Mouse (Mus musculus): ENCODE results near the gene Numbl. TPM values are rescaled to one million over a fixed set of nuclear protein-coding genes. Genes with fewer than 3 reads are reported as not detected.

Numbl gene
- polyA plus RNA-seq, 1 experiment from 2014 or later = 15.8 TPM

GRCm38 (mm10) chr7:27329326-27329947 lies 71.2 kb downstream of the Numbl start:
- Histone ChIP-seq H3K27me3 (ENCODE audit: control insufficient read depth, insufficient read depth, low read length) (peaks cover 13% of the 10 kb centered on the region), H3K9ac (ENCODE audit: low read length) (peak overlapping the region; percentile 54), H3K4me3 (replicated peaks; ENCODE audit: low read length) (peak overlapping the region; percentile 75), H3K36me3 (ENCODE audit: control insufficient read depth, insufficient read depth, low read length) (peaks cover 10% of the 10 kb centered on the region), H3K9me3 (replicated peaks; ENCODE audit: control insufficient read depth, low read length) (no peaks in the 10 kb centered on the region), H3K4me2 (ENCODE audit: low read depth, low read length) (peak overlapping the region; percentile 85), H3K4me1 (ENCODE audit: control insufficient read depth, insufficient read depth, low read length) (peaks cover 39% of the 10 kb centered on the region), H3K27ac (ENCODE audit: low read length) (0 out of 2 replicates have a peak overlapping the region, but pooled peaks have one; percentile 98)
- no peak for ATAC-seq (ENCODE audit: insufficient read depth, low FRiP score)
- WGBS = 11% methylated on average over 45 of the region's 45 CpGs

- H3K4me3 ChIP-seq (replicated peaks; ENCODE audit: low read length) = peak overlapping the region; percentile 75
- H3K4me1 ChIP-seq (ENCODE audit: control insufficient read depth, insufficient read depth, low read length) = peaks cover 45% of the 10 kb centered on the region
- peak overlapping the region; percentile 98; the same call in 1 of the 2 replicates for H3K27ac ChIP-seq (ENCODE audit: low read length)
- WGBS = 27% methylated on average over 17 of the region's 17 CpGs
- H3K36me3 ChIP-seq (ENCODE audit: control insufficient read depth, insufficient read depth, low read length) = peaks cover 5% of the 10 kb centered on the region; the same call in 1 of the 2 replicates
- H3K4me2 ChIP-seq (ENCODE audit: low read depth, low read length) = peak overlapping the region; percentile 85
- peaks cover 17% of the 10 kb centered on the region for H3K27me3 ChIP-seq (ENCODE audit: control insufficient read depth, insufficient read depth, low read length)
- no peaks in the 10 kb centered on the region for H3K9me3 ChIP-seq (replicated peaks; ENCODE audit: control insufficient read depth, low read length)
- no peak for ATAC-seq (ENCODE audit: insufficient read depth, low FRiP score)
- H3K9ac ChIP-seq (ENCODE audit: low read length) = peak overlapping the region; percentile 54; the same call in 1 of the 2 replicates
Measured at GRCm38 (mm10) chr7:27329981-27330380, 71.7 kb downstream of the Numbl start.

DNA sequence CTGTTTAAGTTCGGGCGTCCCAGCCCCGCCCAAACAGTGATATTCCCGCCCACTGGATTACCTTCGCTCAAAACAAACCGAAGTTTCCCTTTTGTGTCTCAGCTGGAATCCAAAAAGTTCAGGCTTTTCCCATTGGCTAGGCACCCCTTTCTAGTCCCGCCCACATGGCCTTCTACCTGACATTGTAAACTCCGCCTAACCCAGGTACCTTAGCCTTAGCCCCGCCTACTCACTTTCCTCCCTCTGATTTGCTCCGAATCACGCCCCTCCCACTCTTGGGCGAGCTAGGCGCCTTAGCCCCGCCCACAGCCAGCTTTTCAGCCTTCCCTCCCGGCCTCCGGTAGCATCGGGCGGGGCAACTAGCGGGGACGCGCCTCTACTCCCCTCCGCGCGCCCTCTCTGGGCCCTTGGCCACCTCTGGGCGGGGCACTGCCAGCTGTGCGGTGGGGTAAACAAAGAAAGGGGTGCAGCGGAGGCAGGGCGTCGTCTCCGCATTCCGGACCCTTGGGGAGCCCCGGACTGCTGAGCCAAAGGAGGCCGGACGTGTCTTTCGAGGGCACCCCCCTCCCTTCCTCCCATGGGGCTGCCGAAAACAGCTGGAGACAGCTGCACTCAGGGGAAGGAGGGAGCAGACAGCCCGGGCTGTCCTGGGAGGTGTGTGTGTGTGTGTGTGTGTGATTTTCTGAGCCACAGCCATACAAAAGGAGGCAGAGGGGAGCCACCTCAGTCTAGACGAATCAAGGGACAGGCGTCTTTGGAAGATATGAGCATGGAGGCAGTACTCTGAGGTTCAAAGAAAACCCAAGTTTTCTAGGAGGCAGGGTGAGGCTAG lies 72.7 kb downstream of the Numbl start:
- peak overlapping the region; percentile 98 for H3K27ac ChIP-seq (ENCODE audit: low read length)
- H3K9ac ChIP-seq (ENCODE audit: low read length) = peak overlapping the region; percentile 96
- H3K9me3 ChIP-seq (replicated peaks; ENCODE audit: control insufficient read depth, low read length) = no peaks in the 10 kb centered on the region
- peaks cover 5% of the 10 kb centered on the region; the same call in 1 of the 2 replicates for H3K36me3 ChIP-seq (ENCODE audit: control insufficient read depth, insufficient read depth, low read length)
- H3K4me2 ChIP-seq (ENCODE audit: low read depth, low read length) = peak overlapping the region; percentile 85
- ATAC-seq (ENCODE audit: insufficient read depth, low FRiP score) = peak; percentile 65
- peaks cover 47% of the 10 kb centered on the region for H3K4me1 ChIP-seq (ENCODE audit: control insufficient read depth, insufficient read depth, low read length)
- H3K27me3 ChIP-seq (ENCODE audit: control insufficient read depth, insufficient read depth, low read length) = peaks cover 17% of the 10 kb centered on the region
- 1% methylated on average over 39 of the region's 39 CpGs for WGBS
- peak overlapping the region; percentile 75 for H3K4me3 ChIP-seq (replicated peaks; ENCODE audit: low read length)

GRCm38 (mm10) chr7:27331541-27331851 lies 73.3 kb downstream of the Numbl start:
- H3K9ac ChIP-seq (ENCODE audit: low read length) = peak overlapping the region; percentile 96
- WGBS = 1% methylated on average over 8 of the region's 8 CpGs
- ATAC-seq (ENCODE audit: insufficient read depth, low FRiP score) = no peak
- peak overlapping the region; percentile 75 for H3K4me3 ChIP-seq (replicated peaks; ENCODE audit: low read length)
- H3K4me1 ChIP-seq (ENCODE audit: control insufficient read depth, insufficient read depth, low read length) = peaks cover 48% of the 10 kb centered on the region
- peaks cover 5% of the 10 kb centered on the region; the same call in 1 of the 2 replicates for H3K36me3 ChIP-seq (ENCODE audit: control insufficient read depth, insufficient read depth, low read length)
- H3K9me3 ChIP-seq (replicated peaks; ENCODE audit: control insufficient read depth, low read length) = no peaks in the 10 kb centered on the region
- H3K27ac ChIP-seq (ENCODE audit: low read length) = peak overlapping the region; percentile 98
- H3K4me2 ChIP-seq (ENCODE audit: low read depth, low read length) = peak overlapping the region; percentile 85
- H3K27me3 ChIP-seq (ENCODE audit: control insufficient read depth, insufficient read depth, low read length) = peaks cover 17% of the 10 kb centered on the region

Other genes starting within 250 kb of the Numbl start
- gene Cyp2a12, start 229.4 kb upstream of the Numbl start, polyA plus RNA-seq (2015; fragmentation: Nextera tagmentation; extraction: Ambion mirVana) = 0.14 and 0.22 TPM in 2 replicates
- 137 and 195 TPM in 2 replicates for gene Cyp2f2, start 138.5 kb upstream of the Numbl start, polyA plus RNA-seq (2015; fragmentation: Nextera tagmentation; extraction: Ambion mirVana)
- gene Cyp2t4, start 104.7 kb upstream of the Numbl start, polyA plus RNA-seq (2015; fragmentation: Nextera tagmentation; extraction: Ambion mirVana) = 0.18 and 0.31 TPM in 2 replicates
- gene Egln2, start 91.6 kb upstream of the Numbl start, polyA plus RNA-seq (2015; fragmentation: Nextera tagmentation; extraction: Ambion mirVana) = 55.8 and 56.3 TPM in 2 replicates
- 68.9 and 72.7 TPM in 2 replicates for gene Rab4b, start 79.5 kb upstream of the Numbl start, polyA plus RNA-seq (2015; fragmentation: Nextera tagmentation; extraction: Ambion mirVana)
- gene Gm21983, start 77.3 kb upstream of the Numbl start, polyA plus RNA-seq (2015; fragmentation: Nextera tagmentation; extraction: Ambion mirVana) = not detected in 2 replicates
- 8.0 and 9.3 TPM in 2 replicates for gene Mia, start 77.3 kb upstream of the Numbl start, polyA plus RNA-seq (2015; fragmentation: Nextera tagmentation; extraction: Ambion mirVana)
- 3.2 TPM in 2 replicates for gene BC024978, start 62.7 kb upstream of the Numbl start, polyA plus RNA-seq (2015; fragmentation: Nextera tagmentation; extraction: Ambion mirVana)
- 184 and 213 TPM in 2 replicates for gene Snrpa, start 62.2 kb upstream of the Numbl start, polyA plus RNA-seq (2015; fragmentation: Nextera tagmentation; extraction: Ambion mirVana)
- gene Itpkc, start 29.8 kb upstream of the Numbl start, polyA plus RNA-seq (2015; fragmentation: Nextera tagmentation; extraction: Ambion mirVana) = 10.3 and 11.0 TPM in 2 replicates
- gene Coq8b, start 25.4 kb upstream of the Numbl start, polyA plus RNA-seq (2015; fragmentation: Nextera tagmentation; extraction: Ambion mirVana) = 26.4 TPM in 2 replicates
- gene Ltbp4, start 79.3 kb downstream of the Numbl start, polyA plus RNA-seq (2015; fragmentation: Nextera tagmentation; extraction: Ambion mirVana) = 170 and 202 TPM in 2 replicates
- gene Shkbp1, start 97.6 kb downstream of the Numbl start, polyA plus RNA-seq (2015; fragmentation: Nextera tagmentation; extraction: Ambion mirVana) = 41.0 and 41.7 TPM in 2 replicates
- 3.0 TPM in 1 of 2 replicates, not detected in the other for gene Gm20479, start 99.0 kb downstream of the Numbl start, polyA plus RNA-seq (2015; fragmentation: Nextera tagmentation; extraction: Ambion mirVana)
- gene Sptbn4, start 189.3 kb downstream of the Numbl start, polyA plus RNA-seq (2015; fragmentation: Nextera tagmentation; extraction: Ambion mirVana) = 0.50 and 0.57 TPM in 2 replicates
- 112 and 113 TPM in 2 replicates for gene Blvrb, start 189.5 kb downstream of the Numbl start, polyA plus RNA-seq (2015; fragmentation: Nextera tagmentation; extraction: Ambion mirVana)
- gene Sertad3, start 215.3 kb downstream of the Numbl start, polyA plus RNA-seq (2015; fragmentation: Nextera tagmentation; extraction: Ambion mirVana) = 38.1 and 39.4 TPM in 2 replicates
- 42.0 and 45.9 TPM in 2 replicates for gene Sertad1, start 228.5 kb downstream of the Numbl start, polyA plus RNA-seq (2015; fragmentation: Nextera tagmentation; extraction: Ambion mirVana)
- 3.7 and 4.0 TPM in 2 replicates for gene Prx, start 240.9 kb downstream of the Numbl start, polyA plus RNA-seq (2015; fragmentation: Nextera tagmentation; extraction: Ambion mirVana)

All from stomach, embryonic 16.5 days (tissue).